Mouse (Mus musculus) left cerebral cortex, postnatal 4 days (tissue): ENCODE data around the gene Ildr2. TPM values are rescaled to one million over a fixed set of nuclear protein-coding genes. Genes with fewer than 3 reads are reported as not detected.
A peak's percentile ranks its signal among the peaks of the same experiment; 100 is the strongest.

Experiments used
- DNase-seq: peaks from one replicate; pipeline ENCODE4 v3.0.0-alpha.2; 2022
- intact Hi-C: fragments of 180-260 bp; cut with DNase I; formaldehyde crosslinking; loops from one replicate; pipeline ENCODE4 v1.15.1; 2025
- total RNA-seq, 2 experiments: library from RNA; stranded (reverse); gene quantifications; 2 replicates each; pipeline ENCODE4 v1.2.3; 2021

Ildr2 gene
- 10 to 100 TPM; 40.6 to 44.8 TPM for total RNA-seq

DNA sequence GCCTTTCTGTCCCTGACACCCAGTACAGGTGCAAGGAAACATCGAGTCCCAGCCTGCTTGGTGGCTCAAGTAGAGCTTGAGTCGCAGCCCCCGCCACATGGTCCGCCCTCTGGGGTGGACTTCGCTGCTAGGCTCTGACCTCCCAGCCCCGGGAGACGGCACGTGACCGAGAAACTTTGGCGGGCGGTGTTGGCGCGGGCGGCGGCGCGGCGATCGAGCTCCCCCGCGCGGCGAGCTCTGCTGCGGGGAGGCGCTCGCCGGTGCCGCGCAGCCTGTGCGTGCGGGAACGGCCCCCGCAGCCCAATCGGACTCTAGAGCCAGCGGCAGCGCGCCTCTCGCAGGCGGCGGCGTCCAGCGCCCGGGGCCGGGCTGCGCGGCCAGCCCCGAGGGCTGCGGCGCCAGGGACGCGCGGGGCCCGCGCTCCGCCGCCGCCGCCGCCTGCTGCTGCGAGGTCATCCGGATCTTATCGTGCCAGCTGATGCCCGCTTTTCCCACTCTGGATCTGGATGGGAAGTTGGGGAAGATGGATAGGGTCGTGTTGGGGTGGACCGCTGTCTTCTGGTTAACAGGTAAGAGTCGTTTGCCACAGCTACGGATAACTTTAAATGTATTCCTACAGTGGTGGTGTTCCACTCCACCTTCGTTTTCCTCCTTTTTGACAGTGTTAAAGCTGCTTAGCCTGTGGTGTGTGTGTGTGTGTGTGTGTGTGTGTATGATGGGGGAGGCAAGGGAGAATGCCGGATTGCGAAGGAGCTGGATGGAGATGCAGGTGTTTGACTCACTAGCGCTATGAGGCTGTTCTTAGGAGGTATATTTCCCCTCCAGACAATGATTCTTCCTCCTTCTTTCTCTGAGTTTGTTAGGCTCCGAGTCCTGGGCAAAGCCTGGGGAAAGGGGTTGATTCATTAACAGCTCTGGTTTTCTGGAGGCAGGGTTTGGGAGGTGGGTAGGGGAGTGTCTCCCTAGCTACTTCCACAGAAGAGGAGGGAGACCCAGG, at the start of gene Ildr2:
Ildr2 (plus strand) TSS at position 242 of the 997 bp plus-strand sequence.
- peak; percentile 54 for DNase-seq
- intact Hi-C loops, result loop anchor here (5.0 kb wide), 1 partner anchor 92 kb away; no protein-coding TSS in a partner anchor

- no peak for DNase-seq
- intact Hi-C loops, result no loop called here
Measured at GRCm38 (mm10) chr1:166204171-166204570, 49.8 kb upstream of the Ildr2 start.

DNA sequence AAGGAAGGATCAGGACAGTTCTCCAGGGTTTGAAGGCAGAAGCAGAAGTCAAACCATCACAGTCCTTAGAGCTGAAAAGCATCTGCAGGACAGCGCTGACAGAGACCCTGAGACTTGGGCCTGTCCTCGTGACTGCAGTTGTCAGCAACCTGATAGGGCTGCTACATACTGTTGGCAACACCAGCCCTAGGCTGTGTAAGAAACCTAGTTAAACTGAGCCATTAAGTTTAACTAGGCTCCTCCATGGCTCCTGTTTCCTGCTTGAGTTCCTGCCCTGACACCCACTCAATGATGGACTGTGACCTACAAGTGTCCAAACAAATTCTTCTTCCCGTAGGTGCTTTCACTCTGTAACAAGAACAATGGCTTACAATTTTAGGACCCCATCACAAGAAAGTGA, 48.8 kb upstream of the Ildr2 start:
- DNase-seq, result no peak
- intact Hi-C loops, result no loop called here

GRCm38 (mm10) chr1:166209371-166209770, 44.6 kb upstream of the Ildr2 start:
- no peak for DNase-seq
- intact Hi-C loops, result no loop called here

GRCm38 (mm10) chr1:166214181-166214580, 39.8 kb upstream of the Ildr2 start:
- intact Hi-C loops, result no loop called here
- no peak for DNase-seq

GRCm38 (mm10) chr1:166238315-166238969, 15.5 kb upstream of the Ildr2 start, which contains the start of gene Mael:
Gene Mael, minus strand, starts transcription at chr1:166238747.
- DNase-seq, result no peak
- intact Hi-C loops, result no loop called here

DNA sequence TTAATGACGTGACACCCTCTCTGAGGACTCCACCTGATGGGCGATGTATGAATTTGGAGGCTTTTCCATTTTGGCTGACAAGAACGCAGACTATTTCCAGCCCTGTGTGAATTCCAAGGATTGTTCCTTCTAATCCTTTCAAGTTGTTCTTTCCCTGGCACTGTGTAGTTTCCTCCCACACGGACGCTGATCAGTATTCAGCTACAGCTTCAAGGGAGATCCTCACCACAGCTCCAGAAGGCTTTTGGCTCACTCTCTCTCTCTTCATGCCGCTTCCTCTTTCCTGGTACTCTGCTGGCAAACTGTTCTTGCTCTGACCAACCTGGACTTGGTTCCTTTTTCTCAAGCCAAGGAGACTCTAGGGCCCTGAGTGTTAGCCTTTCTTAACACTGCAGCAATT, 9.7 kb upstream of the Ildr2 start:
- intact Hi-C loops, result loop anchor here (10.0 kb wide), 1 partner anchor 59 kb away; no protein-coding TSS in a partner anchor
- DNase-seq, result no peak

DNA sequence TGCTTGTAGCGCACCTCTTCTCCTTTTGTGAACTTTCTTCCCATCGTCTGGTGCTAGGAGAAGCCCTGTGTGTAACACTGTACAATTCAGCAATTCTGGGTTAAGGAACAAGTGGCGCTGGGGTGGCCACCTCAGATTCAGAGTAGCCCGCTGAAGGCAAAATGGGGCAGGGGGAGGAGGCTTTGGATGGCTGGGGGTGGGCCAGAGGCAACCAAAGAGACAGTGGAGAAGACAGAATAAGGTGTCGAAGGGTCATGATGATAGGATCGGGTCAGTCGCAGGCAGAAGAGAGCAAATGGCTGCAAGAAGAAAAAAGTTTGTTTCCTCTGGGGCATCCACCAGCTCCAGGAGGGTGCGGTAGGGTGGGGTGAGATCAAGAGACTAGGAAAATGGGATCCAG, 1.2 kb downstream of the Ildr2 start:
- intact Hi-C loops, result no loop called here
- DNase-seq, result no peak

DNA sequence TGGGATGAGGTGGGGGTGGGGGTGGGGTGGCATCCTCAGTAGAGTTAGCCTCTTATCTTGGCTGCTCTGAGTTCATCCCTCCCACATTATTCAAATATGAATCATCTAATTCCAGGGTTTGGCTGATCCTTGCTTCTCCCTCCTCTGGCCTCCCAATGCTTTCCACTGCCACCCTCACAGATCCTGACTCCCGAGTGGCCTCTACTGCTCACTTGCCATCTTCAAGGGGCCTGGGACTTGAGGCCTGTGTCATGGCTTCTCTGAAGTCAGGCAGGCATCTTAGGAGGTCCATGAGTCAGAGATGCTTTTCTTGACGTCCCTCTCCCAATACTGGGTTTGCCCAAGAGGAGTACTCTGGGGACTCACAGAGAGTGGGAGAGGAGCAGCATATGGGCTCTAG, 1.7 kb downstream of the Ildr2 start:
- intact Hi-C loops, result no loop called here

GRCm38 (mm10) chr1:166256302-166256701, 2.4 kb downstream of the Ildr2 start:
- intact Hi-C loops, result no loop called here
- no peak for DNase-seq

More for the DNA sequence above, 1.7 kb downstream of the Ildr2 start:
- no peak for DNase-seq

DNA sequence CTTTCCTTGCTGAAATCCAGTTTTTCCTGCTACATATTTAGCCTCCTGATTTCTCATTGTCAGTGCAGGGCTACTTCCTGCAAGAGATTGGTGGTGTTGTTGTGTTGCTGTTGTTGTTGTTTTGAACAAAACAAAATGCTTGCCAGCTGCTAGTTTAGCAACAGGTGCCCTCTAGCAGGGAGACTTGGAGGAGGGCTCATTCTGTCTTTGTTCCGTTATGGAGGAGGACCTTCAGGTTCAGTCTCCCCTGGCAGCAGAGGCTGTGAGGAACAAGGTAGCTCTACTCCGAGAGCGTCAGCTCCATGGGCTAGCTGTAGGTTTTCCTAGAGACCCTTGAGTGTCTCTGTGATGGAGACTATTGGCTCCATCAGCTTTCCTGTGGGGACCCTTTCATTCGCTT, 3.0 kb downstream of the Ildr2 start:
- no peak for DNase-seq
- intact Hi-C loops, result no loop called here

- no peak for DNase-seq
- intact Hi-C loops, result no loop called here
Measured at GRCm38 (mm10) chr1:166259526-166259925, 5.6 kb downstream of the Ildr2 start.

DNA sequence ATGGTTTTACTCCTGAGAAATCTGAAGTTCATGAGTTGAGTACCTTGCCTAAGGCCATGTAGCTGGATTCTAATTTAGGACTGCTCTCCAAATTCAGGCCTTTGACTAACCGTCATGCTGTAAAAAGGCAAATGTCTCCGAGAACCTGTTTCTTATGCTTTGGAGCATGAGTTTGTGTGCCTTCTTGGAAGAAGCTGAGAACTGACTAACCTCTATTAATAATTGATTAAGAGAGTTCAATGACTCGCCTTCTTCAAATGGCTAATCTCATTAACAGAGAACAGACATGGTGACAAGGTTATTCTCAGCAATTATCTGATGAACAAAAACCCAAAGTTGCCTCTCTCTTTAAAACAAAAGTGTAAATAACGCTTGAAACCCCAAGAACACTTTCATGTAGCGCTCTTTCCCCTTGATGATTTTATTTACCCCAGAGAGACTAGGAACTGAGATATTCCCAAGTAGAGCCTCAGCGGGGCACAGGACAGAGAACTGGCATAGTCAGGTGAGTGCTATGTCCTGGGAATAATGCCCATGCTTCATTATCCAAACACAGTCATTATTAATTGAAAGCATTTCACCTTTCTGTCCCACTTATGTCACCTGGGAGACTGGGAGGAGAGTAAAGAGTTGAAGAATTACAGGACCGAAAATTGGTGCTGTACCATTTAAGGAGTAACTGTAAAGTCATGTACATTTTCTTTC, 12.2 kb downstream of the Ildr2 start:
- intact Hi-C loops, result no loop called here
- DNase-seq, result no peak

GRCm38 (mm10) chr1:166266918-166267317, 13.0 kb downstream of the Ildr2 start:
- DNase-seq, result no peak
- intact Hi-C loops, result no loop called here

DNA sequence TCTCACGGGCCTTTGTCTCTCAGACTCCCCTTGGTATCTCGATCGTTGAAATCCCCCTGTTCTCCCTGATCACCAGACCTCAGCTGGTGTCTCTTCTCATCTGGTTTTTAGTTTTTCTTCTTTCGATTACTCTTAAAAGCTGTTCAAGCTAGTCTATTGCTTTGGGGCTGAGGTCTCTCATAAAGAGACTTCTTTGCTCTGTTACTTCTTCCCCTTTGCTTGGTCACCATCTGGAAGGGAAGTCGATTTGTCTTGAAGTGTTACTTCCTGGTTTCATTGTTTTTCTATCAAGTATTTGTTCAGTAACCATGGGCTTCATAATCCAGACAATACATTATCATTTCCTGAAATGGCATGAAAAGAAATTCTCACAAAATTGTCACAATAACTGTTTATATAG, 14.3 kb downstream of the Ildr2 start:
- intact Hi-C loops, result no loop called here
- DNase-seq, result no peak

DNA sequence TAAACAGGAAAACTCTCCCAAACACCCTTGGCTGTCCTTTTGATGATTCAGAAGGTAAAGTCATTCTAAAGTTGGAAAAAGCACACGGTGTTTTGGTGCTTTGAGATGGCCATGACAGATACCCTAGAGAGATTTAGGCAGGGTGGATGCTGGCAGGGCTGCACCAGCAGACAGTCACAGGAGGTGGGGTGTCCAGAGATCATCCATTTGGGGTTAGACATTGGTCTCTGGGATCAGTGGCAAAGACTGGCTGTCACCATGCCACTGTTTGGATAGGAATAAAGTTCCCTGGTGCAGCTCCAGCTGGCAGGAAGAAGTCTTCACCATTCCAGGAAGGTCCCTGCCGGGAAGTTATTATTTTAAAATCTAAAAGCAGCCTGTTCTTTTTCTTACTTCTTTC, 24.8 kb downstream of the Ildr2 start:
- peak; percentile 58 for DNase-seq
- intact Hi-C loops, result no loop called here

DNA sequence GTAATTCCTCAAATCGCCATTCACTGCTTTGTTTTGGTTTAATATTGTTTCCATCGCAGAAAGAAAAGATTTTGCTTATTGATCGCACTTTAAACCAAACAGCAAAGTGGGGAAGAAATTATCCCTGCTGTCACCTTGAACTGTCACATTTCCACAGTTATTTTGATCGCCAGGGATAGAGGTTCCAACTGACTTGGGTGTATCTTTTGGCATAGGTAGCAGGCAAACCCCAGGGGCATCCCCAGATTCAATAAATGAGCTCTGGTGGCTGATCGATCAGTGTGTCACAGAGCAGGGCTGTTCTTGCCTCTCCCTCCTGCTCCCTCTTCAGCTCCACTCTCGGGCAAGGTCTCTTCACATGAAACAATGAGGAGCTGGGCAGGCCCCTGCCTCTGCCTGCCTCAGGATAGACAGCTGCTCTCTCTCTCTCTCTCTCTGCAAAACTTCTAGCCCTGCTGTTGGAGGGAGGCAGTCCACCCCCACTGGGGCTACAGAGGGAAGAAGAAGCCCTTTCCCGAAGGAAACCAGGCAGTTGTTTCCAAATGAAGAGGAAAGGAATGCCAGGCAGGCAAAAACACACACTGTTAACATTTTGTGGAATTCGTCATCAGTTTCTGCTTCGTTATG, 25.8 kb downstream of the Ildr2 start:
- DNase-seq, result no peak
- intact Hi-C loops, result no loop called here

DNA sequence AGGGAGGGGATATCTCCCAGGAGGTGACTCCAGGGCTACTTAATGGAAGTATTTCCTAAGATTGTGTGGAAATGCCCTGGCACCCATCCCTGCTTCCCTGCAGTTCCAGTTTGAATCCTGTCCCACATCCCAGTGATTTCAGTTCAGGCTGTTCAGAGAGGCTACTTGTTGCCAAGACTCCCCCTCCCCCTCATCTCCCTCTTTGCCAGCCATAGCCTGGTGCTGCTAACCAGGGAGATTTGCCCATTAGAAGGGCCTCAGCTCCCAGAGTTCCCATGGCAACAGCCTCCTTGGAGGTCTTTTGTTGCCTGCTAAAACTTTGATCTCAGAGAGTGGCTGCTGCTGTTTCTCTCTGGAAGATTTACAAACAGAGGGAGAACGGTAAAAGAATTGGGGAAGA, 26.6 kb downstream of the Ildr2 start:
- peak; percentile 91 for DNase-seq
- intact Hi-C loops, result no loop called here

GRCm38 (mm10) chr1:166281287-166281686, 27.3 kb downstream of the Ildr2 start:
- no peak for DNase-seq
- intact Hi-C loops, result no loop called here

GRCm38 (mm10) chr1:166281836-166282235, 27.9 kb downstream of the Ildr2 start:
- intact Hi-C loops, result no loop called here

More at GRCm38 (mm10) chr1:166281836-166282235, 27.9 kb downstream of the Ildr2 start:
- DNase-seq, result no peak
